Mouse (Mus musculus): ENCODE measurements around the gene Tshz3.

GRCm38 (mm10) chr7:36736303-36737050 is 38.6 kb downstream of the Tshz3 start:
- TF ChIP-seq MYOG (IDR thresholded peaks at IDR 0.05; ENCODE audit: control insufficient read depth, extremely low read depth, insufficient read length) (no peak), CTCF (IDR thresholded peaks at IDR 0.05; ENCODE audit: control insufficient read depth, insufficient read depth, insufficient read length) (no peak), MYOD1 (IDR thresholded peaks at IDR 0.05; ENCODE audit: control insufficient read depth, insufficient read length, low read depth) (no peak), FOSL1 (IDR thresholded peaks at IDR 0.05; ENCODE audit: insufficient read depth, low read length, poor library complexity, severe bottlenecking) (no peak)

Measured in C2C12 (cell line).